Mouse (Mus musculus): ENCODE data around the gene Phactr1. TPM values are rescaled to one million over a fixed set of nuclear protein-coding genes. Genes with fewer than 3 reads are reported as not detected.

Phactr1 gene
- polyA plus RNA-seq, 1 experiment from 2014 or later, result 58.4 TPM

GRCm38 (mm10) chr13:42789221-42789620 lies 108.8 kb downstream of the Phactr1 start:
- no peak overlapping the region for H3K9ac ChIP-seq (replicated peaks; ENCODE audit: low read depth, low read length)
- H3K9me3 ChIP-seq (ENCODE audit: control insufficient read depth, low read length), result no peaks in the 10 kb centered on the region
- H3K4me1 ChIP-seq (ENCODE audit: control insufficient read depth, insufficient read depth, low read length), result no peaks in the 10 kb centered on the region
- H3K4me3 ChIP-seq (ENCODE audit: low read depth, low read length), result no peak overlapping the region
- H3K27me3 ChIP-seq (ENCODE audit: control insufficient read depth, insufficient read depth, low read length), result no peaks in the 10 kb centered on the region
- 89% methylated on average over 13 of the region's 13 CpGs for WGBS
- no peak overlapping the region for H3K4me2 ChIP-seq (ENCODE audit: low read depth, low read length)
- H3K36me3 ChIP-seq (ENCODE audit: control insufficient read depth, insufficient read depth, low read length), result no peaks in the 10 kb centered on the region
- no peak for ATAC-seq (ENCODE audit: low read depth)
- H3K27ac ChIP-seq (ENCODE audit: low read depth, low read length), result no peak overlapping the region

GRCm38 (mm10) chr13:42792279-42792678 lies 111.9 kb downstream of the Phactr1 start:
- Histone ChIP-seq H3K4me2 (ENCODE audit: low read depth, low read length) (peak overlapping the region; percentile 34), H3K4me1 (ENCODE audit: control insufficient read depth, insufficient read depth, low read length) (no peaks in the 10 kb centered on the region; the same call in 1 of the 2 replicates), H3K9me3 (ENCODE audit: control insufficient read depth, low read length) (no peaks in the 10 kb centered on the region), H3K27ac (ENCODE audit: low read depth, low read length) (no peak overlapping the region), H3K9ac (replicated peaks; ENCODE audit: low read depth, low read length) (no peak overlapping the region), H3K36me3 (ENCODE audit: control insufficient read depth, insufficient read depth, low read length) (no peaks in the 10 kb centered on the region), H3K4me3 (ENCODE audit: low read depth, low read length) (no peak overlapping the region), H3K27me3 (ENCODE audit: control insufficient read depth, insufficient read depth, low read length) (no peaks in the 10 kb centered on the region)
- no peak for ATAC-seq (ENCODE audit: low read depth)
- WGBS, result 23% methylated on average over 8 of the region's 8 CpGs

GRCm38 (mm10) chr13:42800523-42800922 lies 120.1 kb downstream of the Phactr1 start:
- Histone ChIP-seq H3K4me1 (ENCODE audit: control insufficient read depth, insufficient read depth, low read length) (no peaks in the 10 kb centered on the region; the same call in 1 of the 2 replicates), H3K36me3 (ENCODE audit: control insufficient read depth, insufficient read depth, low read length) (no peaks in the 10 kb centered on the region), H3K9ac (replicated peaks; ENCODE audit: low read depth, low read length) (no peak overlapping the region), H3K4me2 (ENCODE audit: low read depth, low read length) (no peak overlapping the region), H3K4me3 (ENCODE audit: low read depth, low read length) (no peak overlapping the region), H3K9me3 (ENCODE audit: control insufficient read depth, low read length) (no peaks in the 10 kb centered on the region), H3K27me3 (ENCODE audit: control insufficient read depth, insufficient read depth, low read length) (no peaks in the 10 kb centered on the region), H3K27ac (ENCODE audit: low read depth, low read length) (no peak overlapping the region)
- ATAC-seq (ENCODE audit: low read depth), result no peak
- 81% methylated on average over 6 of the region's 6 CpGs for WGBS

- no peaks in the 10 kb centered on the region for H3K4me1 ChIP-seq (ENCODE audit: control insufficient read depth, insufficient read depth, low read length)
- no peak overlapping the region for H3K4me2 ChIP-seq (ENCODE audit: low read depth, low read length)
- no peak overlapping the region for H3K4me3 ChIP-seq (ENCODE audit: low read depth, low read length)
- 51% methylated on average over 9 of the region's 9 CpGs for WGBS
- ATAC-seq (ENCODE audit: low read depth), result no peak
- H3K27ac ChIP-seq (ENCODE audit: low read depth, low read length), result no peak overlapping the region
- no peaks in the 10 kb centered on the region for H3K36me3 ChIP-seq (ENCODE audit: control insufficient read depth, insufficient read depth, low read length)
- no peaks in the 10 kb centered on the region for H3K27me3 ChIP-seq (ENCODE audit: control insufficient read depth, insufficient read depth, low read length)
- no peaks in the 10 kb centered on the region for H3K9me3 ChIP-seq (ENCODE audit: control insufficient read depth, low read length)
- no peak overlapping the region for H3K9ac ChIP-seq (replicated peaks; ENCODE audit: low read depth, low read length)
These were observed 123.9 kb downstream of the Phactr1 start for GRCm38 (mm10) chr13:42804314-42804713.

GRCm38 (mm10) chr13:42812762-42813161 lies 132.3 kb downstream of the Phactr1 start:
- Histone ChIP-seq H3K4me1 (ENCODE audit: control insufficient read depth, insufficient read depth, low read length) (peaks cover 4% of the 10 kb centered on the region; the same call in 1 of the 2 replicates), H3K9ac (replicated peaks; ENCODE audit: low read depth, low read length) (no peak overlapping the region), H3K27me3 (ENCODE audit: control insufficient read depth, insufficient read depth, low read length) (no peaks in the 10 kb centered on the region), H3K4me3 (ENCODE audit: low read depth, low read length) (no peak overlapping the region), H3K4me2 (ENCODE audit: low read depth, low read length) (peak overlapping the region; percentile 20), H3K27ac (ENCODE audit: low read depth, low read length) (no peak overlapping the region), H3K9me3 (ENCODE audit: control insufficient read depth, low read length) (no peaks in the 10 kb centered on the region), H3K36me3 (ENCODE audit: control insufficient read depth, insufficient read depth, low read length) (no peaks in the 10 kb centered on the region)
- ATAC-seq (ENCODE audit: low read depth), result peak; percentile 86; the same call in 1 of the 2 replicates
- WGBS, result 26% methylated on average over 7 of the region's 7 CpGs

GRCm38 (mm10) chr13:42818378-42818777 lies 138.0 kb downstream of the Phactr1 start:
- 48% methylated on average over 10 of the region's 10 CpGs for WGBS
- no peak for ATAC-seq (ENCODE audit: low read depth)
- H3K27me3 ChIP-seq (ENCODE audit: control insufficient read depth, insufficient read depth, low read length), result no peaks in the 10 kb centered on the region
- no peak overlapping the region for H3K4me3 ChIP-seq (ENCODE audit: low read depth, low read length)
- H3K36me3 ChIP-seq (ENCODE audit: control insufficient read depth, insufficient read depth, low read length), result no peaks in the 10 kb centered on the region
- peaks cover 2% of the 10 kb centered on the region; the same call in 1 of the 2 replicates for H3K4me1 ChIP-seq (ENCODE audit: control insufficient read depth, insufficient read depth, low read length)
- no peak overlapping the region for H3K4me2 ChIP-seq (ENCODE audit: low read depth, low read length)
- H3K27ac ChIP-seq (ENCODE audit: low read depth, low read length), result no peak overlapping the region
- H3K9me3 ChIP-seq (ENCODE audit: control insufficient read depth, low read length), result no peaks in the 10 kb centered on the region
- H3K9ac ChIP-seq (replicated peaks; ENCODE audit: low read depth, low read length), result no peak overlapping the region

GRCm38 (mm10) chr13:42820513-42820912 lies 140.1 kb downstream of the Phactr1 start:
- Histone ChIP-seq H3K4me2 (ENCODE audit: low read depth, low read length) (no peak overlapping the region), H3K4me3 (ENCODE audit: low read depth, low read length) (no peak overlapping the region), H3K36me3 (ENCODE audit: control insufficient read depth, insufficient read depth, low read length) (no peaks in the 10 kb centered on the region), H3K27ac (ENCODE audit: low read depth, low read length) (no peak overlapping the region), H3K4me1 (ENCODE audit: control insufficient read depth, insufficient read depth, low read length) (no peaks in the 10 kb centered on the region), H3K27me3 (ENCODE audit: control insufficient read depth, insufficient read depth, low read length) (no peaks in the 10 kb centered on the region), H3K9ac (replicated peaks; ENCODE audit: low read depth, low read length) (no peak overlapping the region), H3K9me3 (ENCODE audit: control insufficient read depth, low read length) (no peaks in the 10 kb centered on the region)
- ATAC-seq (ENCODE audit: low read depth), result peak; percentile 32; the same call in 1 of the 2 replicates
- 42% methylated on average over 9 of the region's 9 CpGs for WGBS

- H3K4me2 ChIP-seq (ENCODE audit: low read depth, low read length), result no peak overlapping the region
- no peaks in the 10 kb centered on the region for H3K27me3 ChIP-seq (ENCODE audit: control insufficient read depth, insufficient read depth, low read length)
- no peaks in the 10 kb centered on the region for H3K9me3 ChIP-seq (ENCODE audit: control insufficient read depth, low read length)
- 0 out of 2 replicates have a peak overlapping the region, but pooled peaks have one; percentile 2 for H3K27ac ChIP-seq (ENCODE audit: low read depth, low read length)
- whole genome bisulfite sequencing, result 44% methylated on average over 15 of the region's 15 CpGs
- no peak overlapping the region for H3K9ac ChIP-seq (replicated peaks; ENCODE audit: low read depth, low read length)
- H3K4me3 ChIP-seq (ENCODE audit: low read depth, low read length), result no peak overlapping the region
- H3K36me3 ChIP-seq (ENCODE audit: control insufficient read depth, insufficient read depth, low read length), result no peaks in the 10 kb centered on the region
- H3K4me1 ChIP-seq (ENCODE audit: control insufficient read depth, insufficient read depth, low read length), result no peaks in the 10 kb centered on the region
- no peak for ATAC-seq (ENCODE audit: low read depth)
These were observed 141.1 kb downstream of the Phactr1 start for GRCm38 (mm10) chr13:42821426-42822106.

GRCm38 (mm10) chr13:42822545-42822944 lies 142.1 kb downstream of the Phactr1 start:
- Histone ChIP-seq H3K4me2 (ENCODE audit: low read depth, low read length) (no peak overlapping the region), H3K4me1 (ENCODE audit: control insufficient read depth, insufficient read depth, low read length) (no peaks in the 10 kb centered on the region), H3K36me3 (ENCODE audit: control insufficient read depth, insufficient read depth, low read length) (no peaks in the 10 kb centered on the region), H3K9me3 (ENCODE audit: control insufficient read depth, low read length) (no peaks in the 10 kb centered on the region), H3K4me3 (ENCODE audit: low read depth, low read length) (no peak overlapping the region), H3K27ac (ENCODE audit: low read depth, low read length) (no peak overlapping the region), H3K27me3 (ENCODE audit: control insufficient read depth, insufficient read depth, low read length) (no peaks in the 10 kb centered on the region), H3K9ac (replicated peaks; ENCODE audit: low read depth, low read length) (no peak overlapping the region)
- peak; percentile 82; the same call in 1 of the 2 replicates for ATAC-seq (ENCODE audit: low read depth)
- 20% methylated on average over 10 of the region's 10 CpGs for WGBS

Data from neural tube, embryonic 14.5 days (tissue).